Mouse (Mus musculus): Measurements from ENCODE around the gene Tjp2.

DNA sequence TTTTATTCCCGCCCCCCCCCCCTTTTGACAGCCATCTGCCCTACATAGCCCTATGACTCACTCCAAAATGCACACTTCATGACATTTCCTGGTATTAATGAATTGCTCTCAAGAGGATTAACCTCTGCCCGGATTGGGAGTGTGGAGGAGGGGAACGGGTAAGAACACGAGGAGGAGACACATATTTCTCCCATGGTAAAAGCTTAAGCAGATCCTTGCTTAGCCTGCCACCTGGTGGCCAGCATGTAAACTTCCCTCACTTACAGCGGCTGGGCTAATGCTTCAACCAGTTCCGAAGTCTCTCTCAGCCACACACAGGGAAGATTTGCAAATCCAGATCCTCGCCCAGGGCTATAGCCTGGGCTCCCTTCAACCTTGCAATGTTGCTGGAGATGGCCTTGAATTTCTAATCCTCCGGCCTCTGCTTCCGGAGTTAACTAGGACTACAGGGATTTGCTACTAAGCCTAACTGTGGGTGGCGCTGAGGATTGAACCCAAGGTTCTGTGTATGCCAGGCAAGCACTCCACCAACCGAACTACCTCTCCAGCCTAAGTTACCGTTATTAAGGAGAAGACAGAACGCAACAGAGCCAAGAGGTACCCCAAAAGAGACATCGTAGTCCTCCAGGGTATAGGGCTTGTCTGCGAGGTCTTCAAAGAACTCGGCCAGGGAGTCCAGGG is 47.1 kb upstream of the Tjp2 start:
- peak; percentile 72; the same call in 1 of the 2 replicates for TF ChIP-seq CTCF (IDR thresholded peaks at IDR 0.05; ENCODE audit: extremely low read depth, insufficient read depth, insufficient read length, insufficient replicate concordance)
- TF ChIP-seq POLR2A (IDR thresholded peaks at IDR 0.05; ENCODE audit: low read depth, low read length) = no peak

All from spleen, adult 2 months (tissue).